Mouse (Mus musculus) spleen, postnatal 0 days (tissue): ENCODE results near the gene Olfr1253. TPM values are rescaled to one million over a fixed set of nuclear protein-coding genes. Genes with fewer than 3 reads are reported as not detected.

Experiments used
- polyA plus RNA-seq: library from polyadenylated mRNA; unstranded; fragments of >200 nt; fragmentation: Nextera tagmentation; extraction: Ambion mirVana; gene quantifications from 2 replicates; pipeline ENCODE4 v1.2.1, GENCODE M21; 2015

The Olfr1253 gene
- not detected in 2 replicates for polyA plus RNA-seq

GRCm38 (mm10) chr2:89756990-89757389 lies at the start of gene Olfr1253:
Gene Olfr1253 (minus strand): TSS chr2:89757090.

GRCm38 (mm10) chr2:89793519-89793918 lies 36.6 kb upstream of the Olfr1253 start, which contains the start of gene Olfr1254:
Gene Olfr1254 (minus strand): TSS chr2:89793619.

GRCm38 (mm10) chr2:89724912-89725311 lies 32.0 kb downstream of the Olfr1253 start, which contains the start of gene Olfr1252:
Gene Olfr1252 (minus strand): TSS chr2:89725012.

Other genes with a start within 250 kb of the Olfr1253 start
- gene Olfr1243, start 225.6 kb downstream of the Olfr1253 start, polyA plus RNA-seq = not detected in 2 replicates
- gene Olfr1245, start 178.6 kb downstream of the Olfr1253 start, polyA plus RNA-seq = not detected in 2 replicates
- not detected in 2 replicates for gene Olfr1246, start 163.9 kb downstream of the Olfr1253 start, polyA plus RNA-seq
- not detected in 2 replicates for gene Olfr1247, start 143.0 kb downstream of the Olfr1253 start, polyA plus RNA-seq
- gene Olfr1248, start 138.8 kb downstream of the Olfr1253 start, polyA plus RNA-seq = not detected in 2 replicates
- not detected in 2 replicates for gene Olfr1249, start 122.1 kb downstream of the Olfr1253 start, polyA plus RNA-seq
- gene Olfr1250, start 95.6 kb downstream of the Olfr1253 start, polyA plus RNA-seq = not detected in 2 replicates
- not detected in 2 replicates for gene Olfr1251, start 85.2 kb downstream of the Olfr1253 start, polyA plus RNA-seq
- not detected in 2 replicates for gene Olfr1252, start 32.1 kb downstream of the Olfr1253 start, polyA plus RNA-seq
- gene Olfr1254, start 36.5 kb upstream of the Olfr1253 start, polyA plus RNA-seq = not detected in 2 replicates
- not detected in 2 replicates for gene Olfr1255, start 55.0 kb upstream of the Olfr1253 start, polyA plus RNA-seq
- not detected in 2 replicates for gene Olfr1256, start 84.5 kb upstream of the Olfr1253 start, polyA plus RNA-seq
- gene Olfr48, start 91.1 kb upstream of the Olfr1253 start, polyA plus RNA-seq = not detected in 2 replicates
- not detected in 2 replicates for gene Olfr1257, start 121.3 kb upstream of the Olfr1253 start, polyA plus RNA-seq
- not detected in 2 replicates for gene Olfr1258, start 170.2 kb upstream of the Olfr1253 start, polyA plus RNA-seq
- not detected in 2 replicates for gene Olfr1259, start 191.6 kb upstream of the Olfr1253 start, polyA plus RNA-seq
- gene Olfr1260, start 217.2 kb upstream of the Olfr1253 start, polyA plus RNA-seq = not detected in 2 replicates
- not detected in 2 replicates for gene Olfr1261, start 234.1 kb upstream of the Olfr1253 start, polyA plus RNA-seq
- not detected in 2 replicates for gene Olfr1262, start 243.1 kb upstream of the Olfr1253 start, polyA plus RNA-seq